Mouse (Mus musculus): Measurements from ENCODE around the gene Foxj1.
A peak's percentile ranks its signal among the peaks of the same experiment; 100 is the strongest.
"Not testable (repeated sequence)": the region's sequence is repeated elsewhere in the genome, so short reads cannot be mapped to it uniquely, and the experiment has no call there.

Gene Foxj1

GRCm38 (mm10) chr11:116335244-116336036 lies at the start of gene Foxj1:
Foxj1 (minus strand) TSS chr11:116335399.
- peak; percentile 97 for DNase-seq

- DNase-seq: no peak
Measured at GRCm38 (mm10) chr11:116384171-116384570, 49.0 kb upstream of the Foxj1 start.

DNA sequence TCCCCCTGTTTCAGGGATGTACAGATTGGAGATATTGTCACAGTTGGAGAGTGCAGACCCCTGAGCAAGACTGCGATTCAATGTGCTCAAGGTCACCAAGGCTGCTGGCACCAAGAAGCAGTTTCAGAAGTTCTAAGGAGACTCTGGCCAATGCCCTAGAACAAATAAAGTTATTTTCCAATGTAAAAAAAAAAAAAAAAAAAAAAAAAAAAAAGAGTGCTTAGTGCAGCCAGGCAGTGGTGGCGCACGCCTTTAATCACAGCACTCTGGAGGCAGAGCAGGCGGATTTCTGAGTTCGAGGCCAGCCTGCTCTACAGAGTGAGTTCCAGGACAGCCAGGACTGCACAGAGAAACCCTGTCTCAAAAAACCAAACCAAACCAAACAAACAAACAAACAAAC lies 47.9 kb upstream of the Foxj1 start:
- not testable (repeated sequence) for DNase-seq

- no peak for DNase-seq
Measured at GRCm38 (mm10) chr11:116380767-116381166, 45.6 kb upstream of the Foxj1 start.

DNA sequence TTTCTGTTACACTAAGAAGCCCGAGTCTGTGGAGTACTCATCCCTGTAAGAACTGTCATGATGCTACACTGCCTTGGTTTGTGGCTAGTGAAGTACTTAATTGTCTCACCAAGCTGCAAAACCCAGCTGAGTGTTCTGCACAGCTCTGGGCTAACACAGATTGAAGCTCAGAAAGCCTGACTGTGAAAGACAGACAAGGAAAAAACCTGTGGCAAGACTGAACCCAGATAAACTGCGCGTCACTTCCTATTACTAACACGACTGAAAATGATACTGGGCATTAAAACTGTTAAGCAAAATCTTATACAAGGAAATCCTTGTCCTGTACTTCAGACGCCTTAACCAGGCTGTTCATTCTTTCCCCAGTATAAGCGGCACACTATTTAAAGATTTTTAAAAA lies 44.3 kb upstream of the Foxj1 start:
- DNase-seq: no peak

DNA sequence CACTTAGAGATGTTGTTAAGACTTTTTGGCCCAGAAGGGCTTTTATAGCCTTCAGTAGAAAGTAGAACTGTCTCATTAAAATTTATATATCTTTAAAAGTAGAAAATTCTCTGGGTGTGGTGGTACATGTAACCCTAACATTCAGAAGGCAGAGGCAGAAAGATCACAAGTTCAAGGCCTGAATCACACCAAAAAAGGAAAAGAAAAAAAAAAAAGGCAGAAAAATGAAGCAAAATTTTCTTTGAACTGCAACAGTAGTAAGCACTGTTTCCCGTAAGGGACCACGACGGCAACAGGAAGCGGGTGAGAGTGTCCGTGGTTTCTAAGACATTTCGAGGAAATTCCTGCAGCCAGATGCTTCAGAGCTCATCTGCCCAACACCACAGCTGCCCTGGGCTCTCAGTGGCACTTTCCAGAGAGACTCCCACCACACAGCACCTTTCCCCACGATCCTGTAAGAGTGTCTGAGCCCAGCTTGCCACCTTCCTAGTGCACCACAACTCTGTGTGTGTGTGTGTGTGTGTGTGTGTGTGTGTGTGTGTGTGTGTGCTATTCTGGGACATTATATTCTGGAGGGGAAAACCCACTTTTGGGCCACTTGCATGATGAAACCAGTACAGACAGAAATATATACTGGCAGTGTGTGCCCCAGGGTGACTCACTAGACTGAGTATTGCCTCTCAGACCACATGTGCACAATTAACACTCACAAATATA lies 41.9 kb upstream of the Foxj1 start:
- DNase-seq: no peak

DNA sequence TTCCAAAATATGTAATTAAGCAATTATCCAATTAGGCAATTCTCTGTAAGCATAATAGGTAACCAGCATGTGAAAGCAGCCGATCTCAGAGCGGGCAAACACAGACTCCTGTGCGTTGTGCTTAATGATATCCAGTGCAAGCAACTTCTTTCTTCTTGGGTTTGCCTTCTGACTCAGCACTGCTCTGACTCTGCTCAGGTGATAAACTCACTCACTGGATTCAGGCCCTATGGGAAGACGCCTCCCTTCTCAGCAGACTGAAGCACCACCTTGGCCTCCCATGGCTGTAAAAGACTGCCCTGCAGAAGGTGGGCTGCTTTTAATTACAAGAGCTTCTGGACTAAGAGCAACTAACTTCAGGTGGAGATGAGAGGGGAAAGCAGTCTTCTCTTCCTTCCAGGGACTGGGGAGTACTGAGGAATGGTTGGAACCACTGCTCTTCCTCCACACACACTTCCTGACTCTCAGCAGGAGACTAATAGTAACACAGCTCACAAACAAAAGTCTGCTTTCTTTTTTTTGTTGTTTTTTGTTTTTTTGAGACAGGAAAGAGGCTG lies 36.8 kb upstream of the Foxj1 start:
- DNase-seq: no peak

GRCm38 (mm10) chr11:116369633-116370032 lies 34.4 kb upstream of the Foxj1 start:
- DNase-seq: no peak

DNA sequence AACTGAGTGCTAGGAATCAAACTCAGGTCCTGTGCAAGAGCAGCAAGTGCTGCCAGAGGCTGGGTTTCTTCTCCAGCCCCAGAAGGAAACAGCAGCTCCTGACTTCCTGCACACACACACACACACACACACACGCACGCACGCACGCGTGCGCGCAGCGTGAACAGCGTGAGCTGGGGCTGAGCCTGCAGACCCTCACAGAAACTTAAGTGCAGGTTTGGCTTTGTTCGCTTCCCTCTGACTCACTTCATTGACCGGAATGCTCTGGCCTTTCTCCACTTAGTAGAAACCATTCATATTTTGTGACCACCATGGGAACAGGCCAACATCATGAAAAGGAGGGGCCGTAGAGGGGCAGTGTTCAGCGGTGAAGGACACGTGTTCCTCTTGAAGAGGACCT lies 33.9 kb upstream of the Foxj1 start:
- DNase-seq: no peak

DNA sequence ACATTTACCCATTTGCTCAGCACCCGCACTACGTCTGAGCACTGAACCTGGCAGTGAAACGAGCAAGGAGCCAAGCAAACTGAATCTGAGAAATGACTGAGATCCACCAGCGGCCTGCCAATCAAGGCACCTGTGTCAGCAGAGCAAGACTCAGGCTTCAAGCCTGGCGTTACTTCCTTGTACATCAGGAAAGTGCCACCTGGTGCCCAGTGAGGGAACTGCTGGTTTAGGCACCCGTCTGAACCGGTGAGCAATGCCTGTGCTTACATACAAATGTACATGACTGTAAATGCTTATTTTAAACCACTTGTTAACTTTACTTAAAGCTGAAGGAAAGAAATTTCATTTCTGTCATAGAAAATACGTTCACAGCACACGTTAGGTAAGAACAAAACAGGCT lies 32.9 kb upstream of the Foxj1 start:
- peak; percentile 93 for DNase-seq

DNA sequence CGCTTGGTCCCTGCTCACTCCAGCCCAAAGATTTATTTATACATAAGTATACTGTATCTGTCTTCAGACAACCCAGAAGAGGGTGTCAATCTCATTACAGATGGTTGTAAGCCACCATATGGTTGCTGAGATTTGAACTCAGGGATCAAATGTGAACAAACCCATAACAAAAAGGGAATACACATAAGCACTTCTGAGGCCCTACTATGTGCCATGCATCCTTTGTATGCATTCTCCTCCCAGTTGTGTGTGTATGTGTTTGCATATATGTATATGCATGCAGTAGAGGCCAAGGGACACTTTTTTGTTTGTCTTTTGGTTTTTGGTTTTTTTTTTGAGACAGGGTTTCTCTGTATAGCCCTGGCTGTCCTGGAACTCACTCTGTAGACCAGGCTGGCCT lies 31.4 kb upstream of the Foxj1 start:
- no peak for DNase-seq

GRCm38 (mm10) chr11:116366124-116366523 lies 30.9 kb upstream of the Foxj1 start:
- DNase-seq: no peak

DNA sequence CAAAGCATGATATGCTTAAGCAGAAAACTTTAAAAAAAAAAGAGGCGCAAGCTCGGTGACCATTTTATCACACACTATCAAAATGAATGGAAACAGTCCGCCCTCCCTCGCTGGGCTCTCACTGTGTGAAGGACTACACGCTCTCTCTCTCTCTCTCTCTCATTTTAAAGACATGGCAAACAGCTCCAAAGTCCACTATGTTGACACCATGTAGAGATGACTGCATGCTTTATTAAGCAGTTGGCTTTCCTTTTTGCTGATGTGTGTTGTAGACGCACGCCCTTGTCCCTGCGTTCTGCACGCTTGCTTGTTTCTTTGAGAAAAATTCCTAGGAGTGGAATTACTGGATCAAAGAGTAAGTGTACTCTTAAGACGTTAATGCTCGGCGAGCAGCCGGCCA lies 30.2 kb upstream of the Foxj1 start:
- DNase-seq: no peak

GRCm38 (mm10) chr11:116362015-116362414 lies 26.8 kb upstream of the Foxj1 start:
- DNase-seq: no peak

- DNase-seq: not testable (repeated sequence)
Measured at GRCm38 (mm10) chr11:116360915-116361314, 25.7 kb upstream of the Foxj1 start.

DNA sequence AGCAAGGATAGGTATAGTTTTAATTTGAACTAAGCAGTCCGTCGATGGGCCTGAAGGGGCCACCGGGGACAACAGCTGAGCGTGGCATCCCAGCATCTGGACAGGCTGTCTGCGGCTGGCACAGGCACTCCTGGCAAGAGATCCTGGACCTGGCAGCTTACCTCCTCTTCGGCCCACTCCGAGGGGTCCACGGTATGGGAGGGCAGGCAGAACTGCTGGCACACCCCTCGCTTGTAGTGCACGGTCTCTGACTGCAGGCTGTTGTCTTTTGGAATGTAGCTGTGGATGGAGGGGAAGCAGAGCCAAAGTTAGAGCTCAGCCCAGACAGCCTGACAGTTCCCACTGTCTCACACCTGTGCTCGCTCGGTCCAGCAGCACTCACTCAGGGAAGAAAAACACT lies 24.5 kb upstream of the Foxj1 start:
- no peak for DNase-seq

DNA sequence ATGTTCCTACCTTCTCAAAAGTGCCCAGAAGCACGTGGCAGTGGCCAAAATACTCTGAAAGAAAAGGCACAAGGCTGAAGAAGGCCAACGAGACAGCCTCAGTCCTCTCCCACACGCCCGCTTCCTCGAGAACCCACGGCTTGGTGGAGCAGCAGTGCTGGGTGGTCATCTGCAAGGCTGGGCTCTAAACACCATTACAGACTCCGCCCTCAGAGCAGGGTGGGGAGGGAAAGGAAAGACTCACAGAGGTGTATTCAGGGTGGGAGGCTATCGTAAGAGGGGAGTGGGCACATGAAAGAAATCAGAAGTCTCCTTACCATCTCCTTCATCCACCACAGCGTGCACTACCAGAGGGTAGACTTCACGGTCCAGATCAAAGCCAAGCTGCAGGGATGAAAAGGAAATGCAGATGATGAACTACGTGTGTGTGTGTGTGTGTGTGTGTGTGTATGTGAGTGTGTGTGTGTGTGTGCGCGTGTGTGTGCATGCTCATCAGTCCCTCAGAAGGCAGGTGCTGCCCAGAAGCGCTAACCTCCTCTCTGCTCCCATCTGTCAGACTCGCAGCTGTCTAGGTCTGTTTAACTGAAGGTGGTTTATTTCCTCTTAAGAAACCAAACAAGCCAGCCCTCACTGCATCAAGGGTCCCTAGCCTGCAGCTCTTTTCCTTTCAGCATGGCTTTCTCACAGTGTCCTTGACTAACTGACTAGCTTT lies 23.9 kb upstream of the Foxj1 start:
- no peak for DNase-seq

DNA sequence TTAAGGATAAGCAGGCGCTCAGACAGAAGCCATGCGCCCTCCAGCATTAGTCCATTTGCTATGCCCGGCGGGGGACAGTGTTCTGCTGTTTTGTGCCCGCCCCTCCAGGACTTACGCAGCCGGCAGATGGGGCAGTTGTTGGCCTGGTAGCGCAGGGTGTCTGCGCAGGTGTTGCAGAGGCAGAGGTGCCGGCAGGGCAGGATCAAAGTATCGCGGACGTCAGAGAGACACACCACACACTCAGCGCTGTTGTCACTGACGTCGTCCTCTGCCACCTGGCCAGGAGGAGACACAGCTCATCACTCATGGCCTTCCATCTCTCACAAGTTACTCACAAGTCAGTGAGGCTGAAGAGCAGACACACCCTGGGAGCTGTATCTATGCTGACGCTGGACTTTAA lies 19.3 kb upstream of the Foxj1 start:
- no peak for DNase-seq

GRCm38 (mm10) chr11:116353535-116353934 lies 18.3 kb upstream of the Foxj1 start:
- no peak for DNase-seq

DNA sequence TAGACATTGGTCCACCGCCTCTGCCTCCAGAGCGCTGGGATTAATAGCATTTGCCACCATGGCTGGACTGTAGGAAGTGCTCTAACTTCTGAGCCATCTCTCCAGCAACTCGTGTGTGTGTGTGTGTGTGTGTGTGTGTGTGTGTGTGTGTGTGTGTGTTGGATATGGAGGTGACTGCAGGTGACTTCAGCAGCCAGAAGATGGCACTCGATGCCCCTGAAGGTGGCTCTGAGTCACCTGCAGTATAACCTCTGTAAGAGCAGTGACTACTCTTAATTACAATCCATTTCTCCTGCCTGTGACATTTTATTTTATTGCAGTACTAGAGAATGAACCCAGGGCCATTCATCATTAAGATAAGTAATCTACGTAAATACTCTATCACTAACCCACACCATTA lies 16.1 kb upstream of the Foxj1 start:
- no peak for DNase-seq

DNA sequence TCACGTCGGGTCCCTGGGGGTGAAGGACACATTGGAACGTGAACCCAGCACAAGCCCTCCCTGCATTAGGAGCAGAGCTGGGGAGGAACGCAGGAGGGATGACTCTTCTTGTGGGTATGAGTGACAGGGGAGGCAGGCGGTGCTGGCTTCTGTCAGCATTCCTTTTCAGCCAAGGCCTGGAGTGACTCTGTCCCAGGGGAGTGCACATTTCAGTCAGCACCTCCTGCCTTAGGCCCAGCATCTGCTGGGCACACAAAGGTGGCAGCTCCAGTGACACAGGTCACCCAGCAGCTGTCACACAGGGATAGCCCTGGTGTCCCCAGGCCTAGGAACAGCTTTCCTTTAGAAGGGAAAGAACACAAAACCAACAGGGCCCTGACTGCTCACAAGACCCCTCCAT lies 12.8 kb upstream of the Foxj1 start:
- no peak for DNase-seq

DNA sequence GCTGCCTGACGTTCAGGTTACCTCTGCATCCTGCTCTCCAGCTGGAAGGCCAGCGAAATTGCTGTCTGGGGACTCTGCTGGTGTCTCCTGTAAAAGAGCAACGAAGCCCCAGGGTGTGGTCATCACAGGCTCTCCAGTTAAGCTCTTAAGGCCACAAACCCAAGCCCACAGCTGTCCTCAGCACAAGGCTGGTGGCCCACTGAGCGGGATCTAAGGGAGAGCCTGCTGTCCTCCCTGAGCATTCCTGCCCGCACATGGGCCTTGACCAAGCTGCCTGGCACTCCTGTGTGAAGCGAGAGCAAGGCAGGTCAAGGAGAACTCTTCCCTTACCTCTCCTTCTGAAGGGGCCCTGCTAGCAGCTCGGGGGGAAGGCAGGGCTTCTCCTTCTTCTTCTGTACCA lies 11.8 kb upstream of the Foxj1 start:
- DNase-seq: no peak

DNA sequence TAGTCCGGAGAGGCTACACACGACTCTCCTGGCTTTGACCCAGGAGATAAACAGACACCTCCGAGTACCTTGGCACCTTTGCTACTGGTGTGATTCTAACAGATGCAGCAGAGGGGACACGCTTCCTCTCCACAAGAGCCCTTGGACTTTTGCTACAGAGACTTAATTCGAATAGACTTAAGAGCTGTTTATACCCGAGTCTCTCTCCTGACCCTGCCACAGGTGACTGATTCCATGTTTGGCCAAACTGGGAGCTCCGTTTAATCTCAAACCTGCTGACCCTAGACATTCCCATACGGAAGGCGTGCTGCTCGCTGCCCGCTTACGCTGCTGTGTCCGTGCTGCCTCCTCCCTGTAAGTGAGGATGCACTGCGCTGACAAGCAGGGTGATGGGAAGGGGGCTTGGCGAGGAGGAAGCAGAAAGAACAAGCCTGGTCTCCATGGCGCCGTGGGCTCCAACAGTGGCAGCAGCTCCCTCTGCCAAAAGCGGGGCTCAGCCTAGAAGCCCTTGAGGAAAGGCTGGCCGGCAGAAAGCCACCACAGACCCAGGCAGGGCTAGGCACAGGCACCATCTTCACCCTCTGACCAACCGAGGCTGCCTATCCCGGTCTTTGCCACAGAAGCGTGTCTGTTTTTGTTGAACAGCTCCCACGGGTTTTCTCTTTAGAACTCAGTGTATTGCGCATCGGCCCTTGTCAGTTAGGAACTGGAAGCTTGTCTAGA lies 7.0 kb upstream of the Foxj1 start:
- DNase-seq: peak; percentile 39
